Mouse (Mus musculus) G1E-ER4 (cell line): Measurements from ENCODE around the gene Tspan2. TPM values are rescaled to one million over a fixed set of nuclear protein-coding genes. Genes with fewer than 3 reads are reported as not detected.

Experiments used
- GATA1 ChIP-seq: IDR thresholded peaks from one replicate; pipeline ENCODE4 v1.8.0; 2012; ENCODE audit warnings: low read length, inconsistent platforms
- polyA plus RNA-seq: library from polyadenylated mRNA; stranded (reverse); fragments of >175 nt; gene quantifications from 2 replicates; pipeline ENCODE4 v1.2.3, GENCODE M21; 2012

Tspan2 gene
- polyA plus RNA-seq, 1 experiment, result not detected

GRCm38 (mm10) chr3:102746174-102746573 lies 11.8 kb downstream of the Tspan2 start:
- no peak for TF ChIP-seq GATA1

GRCm38 (mm10) chr3:102748038-102748437 lies 13.7 kb downstream of the Tspan2 start:
- no peak for TF ChIP-seq GATA1

- TF ChIP-seq GATA1, result no peak
Observed at GRCm38 (mm10) chr3:102748686-102749085, 14.4 kb downstream of the Tspan2 start.

DNA sequence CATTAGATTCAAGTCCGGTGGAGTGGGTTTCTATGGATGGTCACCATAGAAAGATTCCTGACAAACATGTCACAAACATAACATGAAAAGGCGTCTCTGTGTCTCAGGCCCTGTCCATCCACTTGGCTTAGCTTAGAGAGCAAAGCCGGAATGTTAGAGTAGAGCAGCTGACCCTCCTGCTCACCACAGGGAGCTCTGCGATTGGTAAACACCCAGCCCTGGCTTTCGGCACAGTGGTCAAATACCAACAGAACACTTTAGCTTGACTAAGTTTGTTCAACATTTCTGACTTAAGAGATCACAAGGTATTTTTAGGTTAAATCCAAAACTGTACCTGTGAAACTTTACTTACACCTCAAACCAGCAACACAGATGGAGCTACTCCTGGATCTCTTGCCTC lies 16.8 kb downstream of the Tspan2 start:
- TF ChIP-seq GATA1, result no peak

- no peak for TF ChIP-seq GATA1
Observed at GRCm38 (mm10) chr3:102751536-102751935, 17.2 kb downstream of the Tspan2 start.

DNA sequence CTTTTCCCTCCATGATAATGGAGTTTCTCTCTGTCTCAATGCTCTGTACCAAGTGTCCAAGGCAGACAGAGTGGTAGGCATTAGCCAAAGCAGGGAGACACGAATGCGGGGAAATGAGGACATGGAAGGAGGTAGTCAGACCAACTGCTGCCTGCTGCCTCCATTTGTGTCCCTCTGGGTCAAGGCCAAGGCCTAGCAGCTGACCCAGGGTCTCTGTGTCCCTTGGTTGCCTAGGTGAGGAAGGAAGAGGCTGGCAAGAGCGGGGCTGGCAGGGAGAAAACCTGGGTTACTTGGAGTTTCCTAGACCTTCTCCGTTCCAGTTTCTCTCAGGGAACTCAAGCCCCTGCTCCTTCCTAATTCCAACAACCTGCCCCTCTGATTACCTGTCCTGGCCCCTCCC lies 17.7 kb downstream of the Tspan2 start:
- TF ChIP-seq GATA1, result no peak

- TF ChIP-seq GATA1, result no peak
Observed at GRCm38 (mm10) chr3:102752457-102752856, 18.1 kb downstream of the Tspan2 start.

GRCm38 (mm10) chr3:102755801-102756200 lies 21.5 kb downstream of the Tspan2 start:
- TF ChIP-seq GATA1, result no peak

DNA sequence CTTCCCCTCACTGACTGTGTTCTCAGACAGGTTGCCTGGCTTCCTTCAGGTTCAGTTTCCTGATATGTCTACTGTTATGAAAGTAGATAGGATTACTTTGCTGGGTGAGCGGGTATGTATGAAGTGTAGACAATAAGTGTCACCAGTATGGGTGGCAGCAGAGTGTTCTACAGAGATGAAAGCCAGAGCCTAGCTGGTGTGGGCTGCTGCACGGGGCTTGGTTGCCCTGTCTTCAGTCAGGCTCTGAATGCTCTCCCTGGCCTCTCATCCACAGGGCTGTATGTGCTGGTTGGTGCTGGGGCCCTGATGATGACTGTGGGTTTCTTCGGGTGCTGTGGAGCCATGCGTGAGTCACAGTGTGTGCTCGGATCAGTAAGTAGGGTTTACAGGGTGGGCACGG lies 22.7 kb downstream of the Tspan2 start:
- TF ChIP-seq GATA1, result no peak

GRCm38 (mm10) chr3:102760236-102760635 lies 25.9 kb downstream of the Tspan2 start:
- TF ChIP-seq GATA1, result no peak

DNA sequence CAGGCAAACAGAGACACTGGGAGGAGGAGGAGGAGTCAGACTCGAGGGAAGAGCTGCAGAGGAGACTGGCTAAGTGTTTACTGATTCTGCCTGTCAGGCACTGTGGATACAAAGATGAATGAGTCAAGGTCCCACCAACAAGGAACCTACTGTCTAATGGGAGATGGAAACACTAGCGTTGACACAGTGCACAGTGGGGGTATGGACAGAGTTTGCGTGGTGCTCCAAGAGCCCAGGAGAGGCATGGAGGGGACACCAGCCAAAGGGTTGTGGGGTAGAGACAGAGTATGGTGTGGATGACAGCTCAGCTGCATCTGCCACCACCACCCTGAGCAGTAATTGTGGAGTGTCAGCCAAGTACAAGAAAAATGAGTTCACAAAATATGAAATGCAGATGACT lies 28.1 kb downstream of the Tspan2 start:
- no peak for TF ChIP-seq GATA1

DNA sequence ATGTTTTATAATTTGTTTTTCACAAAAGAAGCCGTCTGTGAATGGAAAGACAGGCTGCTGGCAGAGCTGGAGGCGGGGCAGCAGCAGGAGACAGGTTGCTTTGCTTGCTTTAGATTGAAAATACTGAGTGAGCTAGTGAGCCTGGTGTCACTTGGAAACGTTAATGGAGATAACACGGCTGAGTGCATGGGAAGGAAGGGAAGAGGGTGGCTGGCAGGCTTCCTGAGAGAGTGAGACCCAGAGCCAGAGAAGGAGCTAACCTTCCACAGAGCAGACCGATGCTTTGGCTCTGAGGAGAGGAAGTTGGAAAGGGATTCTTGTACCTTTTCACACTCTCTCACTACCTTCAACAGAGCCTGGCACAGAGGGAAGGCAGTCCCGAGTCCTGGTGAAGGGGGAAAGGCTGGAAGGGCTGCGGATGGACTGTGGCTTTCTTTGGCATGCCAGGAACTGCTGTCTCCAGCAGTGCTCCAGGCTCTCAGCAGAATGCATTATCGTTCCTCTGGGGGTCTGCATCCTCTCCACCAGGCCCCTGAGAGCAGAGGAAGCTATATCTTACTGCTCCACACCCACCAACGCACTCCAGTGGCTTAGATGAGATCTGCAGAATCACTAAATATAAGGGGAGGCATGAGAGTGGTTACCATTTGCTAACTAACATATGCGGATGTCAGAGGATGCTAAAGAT lies 29.5 kb downstream of the Tspan2 start:
- no peak for TF ChIP-seq GATA1

GRCm38 (mm10) chr3:102764850-102765249 lies 30.5 kb downstream of the Tspan2 start:
- no peak for TF ChIP-seq GATA1

- TF ChIP-seq GATA1, result no peak
Observed at GRCm38 (mm10) chr3:102773018-102773417, 38.7 kb downstream of the Tspan2 start.

DNA sequence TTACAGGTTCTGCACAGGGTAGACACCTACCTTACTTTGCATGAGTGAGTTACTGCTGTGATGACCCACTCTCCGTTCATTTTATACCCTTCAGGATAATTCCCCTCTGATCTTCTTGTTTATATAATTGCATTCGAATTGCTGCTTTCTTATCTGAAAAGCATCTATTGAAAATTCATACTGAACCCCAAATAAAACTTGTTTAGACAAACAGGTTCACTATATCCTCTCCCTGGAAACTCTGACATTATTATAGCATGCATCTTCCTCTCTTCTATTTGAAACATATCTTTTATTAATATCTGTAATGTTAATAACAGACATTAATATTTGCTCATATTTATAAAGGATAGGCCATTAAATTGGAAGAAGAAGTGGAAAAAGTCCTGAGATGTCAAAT lies 48.3 kb downstream of the Tspan2 start, which contains the start of gene Tshb:
Gene Tshb, minus strand, starts transcription at position 101 of the 400 bp plus-strand sequence.
- TF ChIP-seq GATA1, result no peak

DNA sequence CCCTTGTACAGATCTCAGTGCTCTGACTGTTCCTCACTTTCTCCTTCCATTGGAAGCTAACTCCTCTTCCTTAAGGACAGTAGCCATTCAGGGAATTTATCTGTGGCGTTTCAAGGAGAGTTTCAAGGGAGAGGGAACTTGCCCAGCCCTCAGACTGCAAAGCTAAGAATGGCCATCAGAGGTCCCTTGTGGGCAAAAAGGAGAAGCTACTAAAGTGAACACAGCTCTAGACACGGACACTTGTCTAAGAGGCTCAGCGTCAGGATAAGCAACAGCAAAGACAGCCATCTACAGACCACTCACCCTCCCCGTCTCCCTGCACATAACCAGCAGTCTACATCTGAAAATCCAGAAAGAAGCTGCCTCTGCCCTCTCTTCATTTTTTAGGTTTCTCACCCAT lies 53.0 kb downstream of the Tspan2 start:
- no peak for TF ChIP-seq GATA1

DNA sequence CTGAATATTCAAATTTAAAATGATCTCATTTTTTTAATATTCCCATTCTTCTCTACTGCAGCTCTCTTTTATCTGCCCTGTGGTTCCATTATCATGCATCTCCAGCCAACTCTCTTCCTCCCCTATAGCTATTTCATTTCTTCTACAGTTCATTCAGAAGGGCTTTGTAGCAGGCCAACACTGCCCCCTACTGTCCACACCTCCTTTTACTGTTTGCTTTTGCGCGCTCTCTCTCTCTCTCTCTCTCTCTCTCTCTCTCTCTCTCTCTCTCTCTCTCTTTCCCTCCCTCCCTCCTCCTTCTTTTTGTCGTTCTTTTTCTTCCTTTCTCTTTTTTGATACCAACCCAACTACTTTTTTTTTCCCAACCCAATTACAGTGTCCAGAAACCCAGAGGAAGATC lies 69.6 kb downstream of the Tspan2 start:
- TF ChIP-seq GATA1, result no peak

DNA sequence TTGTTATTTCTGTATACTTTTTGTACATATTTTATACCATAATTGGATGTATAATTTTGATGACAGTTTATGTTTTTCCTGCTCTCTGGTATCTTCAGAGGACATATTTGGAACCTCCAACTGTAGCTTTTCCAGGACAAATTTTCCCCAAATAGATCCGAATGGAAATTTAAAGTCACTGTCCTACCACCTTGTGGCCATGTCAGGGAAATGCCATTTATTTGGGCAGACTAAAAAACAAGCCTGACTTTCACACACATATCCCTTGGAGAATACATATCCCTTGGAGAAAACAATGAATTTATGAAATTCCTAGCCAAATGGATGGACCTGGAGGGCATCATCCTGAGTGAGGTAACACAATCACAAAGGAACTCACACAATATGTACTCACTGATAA lies 108.1 kb downstream of the Tspan2 start:
- no peak for TF ChIP-seq GATA1

- TF ChIP-seq GATA1, result no peak
Observed at GRCm38 (mm10) chr3:102848661-102849060, 114.3 kb downstream of the Tspan2 start.

Other genes starting within 250 kb of the Tspan2 start
- gene Tshb, start 48.2 kb downstream of the Tspan2 start, polyA plus RNA-seq, result not detected in 2 replicates
- not detected in 2 replicates for gene Sycp1, start 201.6 kb downstream of the Tspan2 start, polyA plus RNA-seq
- gene Nr1h5, start 229.6 kb downstream of the Tspan2 start, polyA plus RNA-seq, result not detected in 2 replicates